Mouse (Mus musculus) bone marrow, adult 2 months (tissue): ENCODE measurements around the gene Cass4.

Source experiments
- CTCF ChIP-seq: fragments of 200-500 bp; IDR thresholded peaks from 2 replicates; pipeline ENCODE4 v1.5.1; 2011; ENCODE audit warnings: low read length, control low read depth; ENCODE audit not compliant: control insufficient read depth, insufficient read depth
- POLR2A ChIP-seq: fragments of 200-500 bp; IDR thresholded peaks from 2 replicates; pipeline ENCODE4 v1.6.1; 2011; ENCODE audit warnings: low read depth, mild to moderate bottlenecking, control low read depth, low read length, borderline replicate concordance; ENCODE audit not compliant: control insufficient read depth

DNA sequence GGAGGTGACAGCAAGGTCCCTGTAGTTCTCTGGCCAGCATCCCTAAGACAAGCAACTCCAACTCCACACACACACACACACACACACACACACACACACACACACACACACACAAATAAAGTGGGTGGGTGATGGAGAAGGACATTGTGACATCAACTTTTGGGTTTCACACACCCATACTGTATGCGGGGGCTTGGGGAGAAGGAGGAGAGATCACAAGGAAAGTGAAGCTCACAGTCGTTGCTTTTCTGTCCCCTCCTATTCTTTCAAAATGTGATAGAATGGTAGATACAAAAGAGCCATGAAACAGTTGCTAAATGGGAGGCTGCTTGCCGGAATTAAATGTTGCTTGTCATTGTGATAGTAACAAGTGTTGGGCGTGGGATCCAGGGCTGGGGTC lies 1.1 kb downstream of the Cass4 start:
- TF ChIP-seq CTCF = no peak
- no peak for TF ChIP-seq POLR2A
